Mouse (Mus musculus) monocyte, adult 2 months (primary cell): ENCODE data around the gene Wfdc15b.

Source experiments
- DNase-seq, 2 experiments: peaks; one replicate each; pipeline ENCODE4 v3.0.0; 2022; ENCODE audit warnings: low spot score in 2 of 2, low read depth in 1 of 2

The Wfdc15b gene

GRCm38 (mm10) chr2:164180770-164181169 lies 40.7 kb downstream of the Wfdc15b start:
- DNase-seq = no peak

GRCm38 (mm10) chr2:164180124-164180523 lies 41.3 kb downstream of the Wfdc15b start:
- DNase-seq = no peak

GRCm38 (mm10) chr2:164177831-164178230 lies 43.6 kb downstream of the Wfdc15b start:
- DNase-seq = no peak

- no peak for DNase-seq
Measured at GRCm38 (mm10) chr2:164175850-164176249, 45.6 kb downstream of the Wfdc15b start.

GRCm38 (mm10) chr2:164174649-164175395 lies 46.6 kb downstream of the Wfdc15b start:
- no peak for DNase-seq

GRCm38 (mm10) chr2:164173394-164173793 lies 48.1 kb downstream of the Wfdc15b start:
- no peak for DNase-seq

- no peak for DNase-seq
Measured at GRCm38 (mm10) chr2:164170902-164171301, 50.6 kb downstream of the Wfdc15b start, which contains the start of gene Kcns1. Gene Kcns1 (minus strand): TSS chr2:164171113.

- no peak for DNase-seq
Measured at GRCm38 (mm10) chr2:164170326-164170725, 51.1 kb downstream of the Wfdc15b start.

- DNase-seq = no peak
Measured at GRCm38 (mm10) chr2:164168571-164168946, 52.9 kb downstream of the Wfdc15b start.

GRCm38 (mm10) chr2:164167752-164168570 lies 53.5 kb downstream of the Wfdc15b start:
- no peak for DNase-seq

GRCm38 (mm10) chr2:164164941-164165340 lies 56.5 kb downstream of the Wfdc15b start:
- DNase-seq = no peak
